Mouse (Mus musculus) stomach, embryonic 15.5 days (tissue): ENCODE measurements around the gene Pate2. TPM values are rescaled to one million over a fixed set of nuclear protein-coding genes. Genes with fewer than 3 reads are reported as not detected.
"Not testable (repeated sequence)": the region's sequence is repeated elsewhere in the genome, so short reads cannot be mapped to it uniquely, and the experiment has no call there.

Experiments
- ATAC-seq: fragments of 200-750 bp; cut with Nextera tagmentation; 2 replicates; pipeline ENCODE4 v1.8.0; 2017; ENCODE audit warnings: low read depth, moderate number of reproducible peaks, moderate TSS enrichment; ENCODE audit not compliant: insufficient read depth, low FRiP score
- H3K27ac ChIP-seq: fragments of 300-500 bp; sonication (generic); 2 replicates; pipeline ENCODE4 v1.5.1; 2015; ENCODE audit warnings: mild to moderate bottlenecking, inconsistent platforms
- H3K27me3 ChIP-seq: fragments of 300-500 bp; sonication (generic); replicated peaks from 2 replicates; pipeline ENCODE4 v1.6.1; 2015; ENCODE audit warnings: inconsistent platforms
- H3K36me3 ChIP-seq: fragments of 300-500 bp; sonication (generic); 2 replicates; pipeline ENCODE4 v1.6.1; 2015; ENCODE audit warnings: inconsistent platforms
- H3K4me1 ChIP-seq: fragments of 300-500 bp; sonication (generic); 2 replicates; pipeline ENCODE4 v1.6.1; 2015; ENCODE audit warnings: inconsistent platforms
- H3K4me2 ChIP-seq: fragments of 300-500 bp; sonication (generic); 2 replicates; pipeline ENCODE4 v1.6.1; 2015; ENCODE audit warnings: mild to moderate bottlenecking, inconsistent platforms
- H3K4me3 ChIP-seq: fragments of 300-500 bp; sonication (generic); replicated peaks from 2 replicates; pipeline ENCODE4 v1.5.1; 2015; ENCODE audit warnings: inconsistent platforms
- H3K9ac ChIP-seq: fragments of 300-500 bp; sonication (generic); 2 replicates; pipeline ENCODE4 v1.6.1; 2015; ENCODE audit warnings: inconsistent platforms
- H3K9me3 ChIP-seq: fragments of 300-500 bp; sonication (generic); 2 replicates; pipeline ENCODE4 v1.6.1; 2016; ENCODE audit warnings: inconsistent platforms
- WGBS: fragments of 180-500 bp; shearing (Covaris S2); methylation state at CpG from one replicate; pipeline ENCODE4 v1.1.7; 2015; 5-methylcytosine and 5-hydroxymethylcytosine counted together
- polyA plus RNA-seq: library from polyadenylated mRNA; unstranded; fragments of >200 nt; fragmentation: Nextera tagmentation; extraction: Ambion mirVana; gene quantifications from 2 replicates; pipeline ENCODE4 v1.2.1, GENCODE M21; 2015

Gene Pate2
- polyA plus RNA-seq, 1 experiment from 2014 or later = 0.95 TPM

- H3K27me3 ChIP-seq = no peaks in the 10 kb centered on the region
- no peak overlapping the region for H3K4me3 ChIP-seq
- H3K36me3 ChIP-seq = no peaks in the 10 kb centered on the region
- WGBS = 28% methylated on average over 2 of the region's 2 CpGs
- no peaks in the 10 kb centered on the region for H3K4me1 ChIP-seq
- H3K27ac ChIP-seq = no peak overlapping the region
- no peak for ATAC-seq
- no peaks in the 10 kb centered on the region for H3K9me3 ChIP-seq
- no peak overlapping the region for H3K9ac ChIP-seq
- H3K4me2 ChIP-seq = no peak overlapping the region
Observed at GRCm38 (mm10) chr9:35614005-35614404, 43.9 kb downstream of the Pate2 start.

- H3K9me3 ChIP-seq, ATAC-seq, H3K4me3 ChIP-seq, H3K9ac ChIP-seq, H3K27ac ChIP-seq, H3K36me3 ChIP-seq, H3K4me1 ChIP-seq, H3K27me3 ChIP-seq, H3K4me2 ChIP-seq: not testable (repeated sequence)
- 63% methylated on average over 2 of the region's 2 CpGs for WGBS
Observed at GRCm38 (mm10) chr9:35616784-35617183, 46.7 kb downstream of the Pate2 start.

GRCm38 (mm10) chr9:35632981-35633380 lies 62.9 kb downstream of the Pate2 start:
- WGBS = 87% methylated on average over 1 of the region's 1 CpGs
- Histone ChIP-seq H3K27me3 (no peaks in the 10 kb centered on the region), H3K4me1 (no peaks in the 10 kb centered on the region), H3K4me2 (no peak overlapping the region), H3K36me3 (no peaks in the 10 kb centered on the region), H3K9me3 (no peaks in the 10 kb centered on the region), H3K4me3 (no peak overlapping the region), H3K27ac (no peak overlapping the region), H3K9ac (no peak overlapping the region)
- ATAC-seq = no peak

DNA sequence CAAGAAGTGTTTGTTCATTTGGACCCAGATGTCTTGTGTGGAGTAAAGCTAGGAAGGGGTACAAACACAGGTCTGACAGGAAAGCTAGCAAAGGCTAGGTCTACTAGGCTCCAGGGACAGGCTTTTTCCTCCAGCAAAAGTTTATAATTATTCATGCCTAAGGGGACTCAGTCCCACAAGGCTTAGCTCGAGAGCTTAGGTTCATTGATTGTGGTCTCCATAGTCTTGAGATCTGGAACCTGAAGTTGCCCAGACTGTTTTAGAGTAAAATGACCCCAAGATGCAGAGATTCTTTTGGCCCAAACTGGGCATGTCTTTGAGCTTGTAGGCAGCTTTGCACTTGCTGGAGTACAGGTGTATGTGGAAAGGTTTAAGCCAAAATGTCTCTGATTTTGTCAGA lies 78.0 kb downstream of the Pate2 start, which contains the start of gene Pate3:
TSS of gene Pate3 (minus strand) at position 101 of the 400 bp plus-strand sequence.
- Histone ChIP-seq H3K27me3 (no peaks in the 10 kb centered on the region), H3K9ac (no peak within 1 kb of the TSS), H3K4me2 (no peak within 1 kb of the TSS), H3K4me3 (no peak within 1 kb of the TSS), H3K4me1 (no peaks in the 10 kb centered on the region), H3K36me3 (no peaks in the 10 kb centered on the region), H3K9me3 (no peaks in the 10 kb centered on the region), H3K27ac (no peak within 1 kb of the TSS)
- ATAC-seq = no peak
- WGBS = 82% methylated on average over 1 of the region's 1 CpGs

- no peak overlapping the region for H3K4me2 ChIP-seq
- no peaks in the 10 kb centered on the region for H3K9me3 ChIP-seq
- no peak overlapping the region for H3K27ac ChIP-seq
- H3K9ac ChIP-seq = no peak overlapping the region
- WGBS = 78% methylated on average over 2 of the region's 2 CpGs
- H3K27me3 ChIP-seq = no peaks in the 10 kb centered on the region
- no peak overlapping the region for H3K4me3 ChIP-seq
- H3K36me3 ChIP-seq = no peaks in the 10 kb centered on the region
- H3K4me1 ChIP-seq = no peaks in the 10 kb centered on the region
- ATAC-seq = no peak
Observed at GRCm38 (mm10) chr9:35673557-35673956, 103.5 kb downstream of the Pate2 start.

DNA sequence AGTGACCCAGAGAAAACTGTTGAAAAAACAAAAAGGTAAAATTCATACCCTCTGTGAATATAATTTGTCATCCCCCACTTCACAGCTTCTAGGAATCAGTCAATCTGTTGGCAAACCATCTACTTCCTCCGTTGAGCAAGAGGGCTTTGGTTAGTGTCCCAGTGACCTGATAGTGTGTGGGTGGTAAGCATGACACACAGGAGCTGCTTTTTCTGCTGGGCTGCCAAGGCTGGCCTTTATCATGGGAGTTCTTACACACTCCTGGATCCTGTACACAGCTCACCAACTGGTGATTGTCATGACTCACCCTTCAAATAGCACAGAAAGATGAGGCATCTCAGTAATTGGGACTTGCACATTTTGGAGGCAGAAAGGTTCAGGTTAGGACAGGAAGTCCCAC lies 116.9 kb downstream of the Pate2 start, which contains the start of gene Pate1:
TSS of gene Pate1 (minus strand) at position 378 of the 400 bp plus-strand sequence.
- H3K9ac ChIP-seq = no peak within 1 kb of the TSS
- no peaks in the 10 kb centered on the region for H3K4me1 ChIP-seq
- H3K4me2 ChIP-seq = no peak within 1 kb of the TSS
- no peak within 1 kb of the TSS for H3K27ac ChIP-seq
- no peaks in the 10 kb centered on the region for H3K9me3 ChIP-seq
- H3K27me3 ChIP-seq = no peaks in the 10 kb centered on the region
- no peaks in the 10 kb centered on the region for H3K36me3 ChIP-seq
- WGBS = 53% methylated on average over 1 of the region's 1 CpGs
- no peak for ATAC-seq
- no peak within 1 kb of the TSS for H3K4me3 ChIP-seq

GRCm38 (mm10) chr9:35691924-35692323 lies 121.8 kb downstream of the Pate2 start:
- H3K9me3 ChIP-seq = no peaks in the 10 kb centered on the region
- no peaks in the 10 kb centered on the region for H3K27me3 ChIP-seq
- H3K4me1 ChIP-seq = no peaks in the 10 kb centered on the region
- H3K4me2 ChIP-seq = no peak overlapping the region
- no peak for ATAC-seq
- no peaks in the 10 kb centered on the region for H3K36me3 ChIP-seq
- H3K4me3 ChIP-seq = no peak overlapping the region
- H3K9ac ChIP-seq = no peak overlapping the region
- no peak overlapping the region for H3K27ac ChIP-seq

DNA sequence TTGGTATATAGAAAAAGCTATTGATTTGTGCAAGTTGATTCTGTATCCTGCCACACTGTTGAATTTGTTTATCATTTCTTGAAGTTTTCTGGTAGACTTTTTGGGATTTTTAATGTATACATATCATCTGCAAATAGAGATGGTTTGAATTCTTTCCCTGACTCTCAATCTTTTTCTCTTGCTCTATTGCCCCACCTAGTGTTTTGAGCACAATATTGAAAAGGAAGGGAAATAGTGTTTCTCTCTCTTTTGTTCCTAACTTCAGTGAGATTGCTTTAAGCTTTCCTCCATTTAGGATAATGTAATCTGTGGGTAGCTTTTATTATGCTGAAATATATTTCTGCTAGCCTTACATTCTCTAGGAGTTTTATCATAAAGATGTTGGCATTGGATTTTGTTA lies 137.2 kb downstream of the Pate2 start:
- H3K36me3 ChIP-seq = no peaks in the 10 kb centered on the region
- no peak for ATAC-seq
- no peak overlapping the region for H3K9ac ChIP-seq
- no peak overlapping the region for H3K4me2 ChIP-seq
- H3K4me1 ChIP-seq = no peaks in the 10 kb centered on the region
- no peaks in the 10 kb centered on the region for H3K9me3 ChIP-seq
- H3K4me3 ChIP-seq = no peak overlapping the region
- H3K27ac ChIP-seq = no peak overlapping the region
- H3K27me3 ChIP-seq = no peaks in the 10 kb centered on the region

Other genes with a start within 250 kb of the Pate2 start
- 10.2 and 10.4 TPM in 2 replicates for gene Cdon, start 149.2 kb upstream of the Pate2 start, polyA plus RNA-seq
- not detected in 2 replicates for gene Gm1113, start 52.0 kb upstream of the Pate2 start, polyA plus RNA-seq
- gene Ddx25, start 11.8 kb upstream of the Pate2 start, polyA plus RNA-seq = 1.6 and 1.8 TPM in 2 replicates
- 17.0 and 17.8 TPM in 2 replicates for gene Pus3, start 11.7 kb upstream of the Pate2 start, polyA plus RNA-seq
- gene Hyls1, start 114 bp downstream of the Pate2 start, polyA plus RNA-seq = 12.2 and 12.4 TPM in 2 replicates
- gene Pate4, start 41.7 kb downstream of the Pate2 start, polyA plus RNA-seq = not detected in 2 replicates
- gene Pate3, start 77.9 kb downstream of the Pate2 start, polyA plus RNA-seq = not detected in 2 replicates
- not detected in 2 replicates for gene Pate1, start 117.1 kb downstream of the Pate2 start, polyA plus RNA-seq
- gene Gm17677, start 170.8 kb downstream of the Pate2 start, polyA plus RNA-seq = not detected in 2 replicates
- not detected in 2 replicates for gene Gm17727, start 207.8 kb downstream of the Pate2 start, polyA plus RNA-seq
- gene Gm27235, start 219.8 kb downstream of the Pate2 start, polyA plus RNA-seq = not detected in 2 replicates
- gene D730048I06Rik, start 219.8 kb downstream of the Pate2 start, polyA plus RNA-seq = not detected in 2 replicates